Mouse (Mus musculus): ENCODE results near the gene Vash1.

Vash1 gene

GRCm38 (mm10) chr12:86678591-86679545 is at the start of gene Vash1:
TSS of gene Vash1 (plus strand) at chr12:86678700.
- DNase-seq = peak; percentile 98

- DNase-seq = no peak
Measured at GRCm38 (mm10) chr12:86628783-86629172, 49.7 kb upstream of the Vash1 start.

- DNase-seq = no peak
Measured at GRCm38 (mm10) chr12:86641763-86642162, 36.7 kb upstream of the Vash1 start.

GRCm38 (mm10) chr12:86644512-86645273 is 33.8 kb upstream of the Vash1 start:
- DNase-seq = no peak

GRCm38 (mm10) chr12:86645494-86645893 is 33.0 kb upstream of the Vash1 start:
- DNase-seq = no peak

- peak; percentile 95 for DNase-seq
Measured at GRCm38 (mm10) chr12:86646831-86647230, 31.7 kb upstream of the Vash1 start.

GRCm38 (mm10) chr12:86647279-86647678 is 31.2 kb upstream of the Vash1 start:
- no peak for DNase-seq

GRCm38 (mm10) chr12:86647736-86648135 is 30.8 kb upstream of the Vash1 start:
- no peak for DNase-seq

- no peak for DNase-seq
Measured at GRCm38 (mm10) chr12:86648489-86648888, 30.0 kb upstream of the Vash1 start.

- DNase-seq = no peak
Measured at GRCm38 (mm10) chr12:86651301-86651860, 27.1 kb upstream of the Vash1 start.

- peak; percentile 99 for DNase-seq
Measured at GRCm38 (mm10) chr12:86652570-86653041, 25.9 kb upstream of the Vash1 start.

- DNase-seq = peak; percentile 90
Measured at GRCm38 (mm10) chr12:86659447-86659968, 19.0 kb upstream of the Vash1 start.

- DNase-seq = peak; percentile 67
Measured at GRCm38 (mm10) chr12:86660466-86660865, 18.0 kb upstream of the Vash1 start.

- DNase-seq = no peak
Measured at GRCm38 (mm10) chr12:86665656-86666055, 12.8 kb upstream of the Vash1 start.

GRCm38 (mm10) chr12:86668404-86668803 is 10.1 kb upstream of the Vash1 start:
- no peak for DNase-seq

GRCm38 (mm10) chr12:86672105-86672504 is 6.4 kb upstream of the Vash1 start:
- no peak for DNase-seq

- DNase-seq = no peak
Measured at GRCm38 (mm10) chr12:86672507-86672906, 6.0 kb upstream of the Vash1 start.

GRCm38 (mm10) chr12:86679546-86679930 is 1.0 kb downstream of the Vash1 start:
- peak; percentile 90 for DNase-seq

GRCm38 (mm10) chr12:86679991-86680491 is 1.5 kb downstream of the Vash1 start:
- peak; percentile 92 for DNase-seq

- DNase-seq = peak; percentile 90
Measured at GRCm38 (mm10) chr12:86680591-86681193, 2.2 kb downstream of the Vash1 start.

GRCm38 (mm10) chr12:86681626-86682025 is 3.1 kb downstream of the Vash1 start:
- peak; percentile 91 for DNase-seq

GRCm38 (mm10) chr12:86682178-86682577 is 3.7 kb downstream of the Vash1 start:
- peak; percentile 93 for DNase-seq
